9 mouse cellular contexts compared by ENCODE assay signal in the genomic region with DNA sequence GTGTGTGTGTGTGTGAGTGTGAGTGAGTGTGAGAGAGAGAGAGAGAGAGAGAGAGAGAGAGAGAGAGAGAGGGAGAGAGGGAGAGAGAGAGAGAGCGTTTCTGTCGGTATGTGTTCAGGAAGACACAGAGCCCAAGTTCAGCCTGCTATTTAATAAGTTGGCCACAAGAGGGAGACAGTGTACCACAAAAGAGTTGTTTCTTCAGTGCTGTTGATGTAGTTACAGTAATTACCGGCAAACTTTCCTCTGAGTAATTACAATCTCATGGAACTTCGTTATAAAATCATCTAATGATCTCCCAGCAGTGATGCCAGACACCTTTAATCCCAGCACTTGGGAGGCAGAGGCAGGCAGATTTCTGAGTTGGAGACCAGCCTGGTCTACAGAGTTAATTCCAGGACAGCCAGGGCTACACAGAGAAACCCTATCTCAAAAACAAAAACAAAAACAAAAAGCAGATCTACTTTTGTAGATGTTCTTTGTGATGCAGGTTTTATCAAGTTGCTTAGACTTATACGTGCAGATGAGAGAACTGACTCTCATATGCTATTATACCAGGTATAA. TPM values are rescaled to one million over a fixed set of nuclear protein-coding genes. Genes with fewer than 3 reads are reported as not detected.
DNase-seq lines count a peak whose midpoint lies in the region; ATAC-seq and TF ChIP-seq lines count a peak whose summit lies in the region.
"Had no signal": no experiment of that assay in that cellular context is flagged by ENCODE, and none has a peak within 500 bp of the region (broad histone marks: within the 10 kb centered on the region; RNA-seq: fewer than 3 reads in every experiment).

No protein-coding gene starts in this region.

- no peaks in the 10 kb centered on the region for H3K9me3 ChIP-seq in heart, embryonic 13.5 days
- H3K9me3 ChIP-seq in liver, embryonic 14.5 days (ENCODE audit: control insufficient read depth, low read length): no peaks in the 10 kb centered on the region
- no peaks in the 10 kb centered on the region for H3K9me3 ChIP-seq in neural tube, embryonic 12.5 days
- H3K9me3 ChIP-seq: lung, embryonic 15.5 days had no signal

- H3K4me1 ChIP-seq in heart, embryonic 13.5 days: peaks cover 20% of the 10 kb centered on the region
- H3K4me1 ChIP-seq in liver, embryonic 14.5 days (replicated peaks; ENCODE audit: control insufficient read depth in 2 of 2, insufficient read depth in 2 of 2, low read length in 1 of 2): peaks cover 0 to 4% of the 10 kb centered on the region in 2 experiments; a peak in 2 of 4 replicates
- H3K4me1 ChIP-seq in neural tube, embryonic 12.5 days: no peaks in the 10 kb centered on the region
- H3K4me1 ChIP-seq: lung, embryonic 15.5 days had no signal

- 7% methylated on average over 5 of the region's 5 CpGs for WGBS in heart, embryonic 13.5 days
- WGBS in liver, embryonic 14.5 days (ENCODE audit: insufficient replicate concordance): 13% methylated on average over 5 of the region's 5 CpGs
- WGBS in neural tube, embryonic 12.5 days: 14% methylated on average over 5 of the region's 5 CpGs

- no peak for TF ChIP-seq EP300 in liver, embryonic 14.5 days (IDR thresholded peaks at IDR 0.05; ENCODE audit: low read depth)

- peak overlapping the region; percentile 33 for H3K4me2 ChIP-seq in heart, embryonic 13.5 days
- no peak overlapping the region for H3K4me2 ChIP-seq in liver, embryonic 14.5 days (ENCODE audit: low read depth)
- H3K4me2 ChIP-seq in neural tube, embryonic 12.5 days (replicated peaks): peak overlapping the region; percentile 31

- peak; percentile 84 for DNase-seq in CD4-positive helper T cell, adult 2 months (ENCODE audit: low read depth, low spot score)
- DNase-seq in Muller cell, postnatal 12 days (ENCODE audit: inconsistent ontology term): peak; percentile 77
- peak; percentile 93 for DNase-seq in embryo, embryonic 10.5 days (ENCODE audit: low spot score)
- DNase-seq in kidney, postnatal 10 days: peak; percentile 61
- DNase-seq in liver, embryonic 14.5 days (ENCODE audit: low read depth in 3 of 3, low spot score in 3 of 3): peak; percentile 64 to 73 (median 67)
- no peak for DNase-seq in gastrocnemius, postnatal 25 days

- H3K36me3 ChIP-seq in heart, embryonic 13.5 days: peaks cover 27% of the 10 kb centered on the region
- H3K36me3 ChIP-seq in liver, embryonic 14.5 days (replicated peaks; ENCODE audit: control insufficient read depth, insufficient read depth, low read depth): no peaks in the 10 kb centered on the region
- no peaks in the 10 kb centered on the region for H3K36me3 ChIP-seq in neural tube, embryonic 12.5 days

- H3K9ac ChIP-seq in heart, embryonic 13.5 days: peak overlapping the region; percentile 41; the same call in 1 of the 2 replicates
- no peak overlapping the region for H3K9ac ChIP-seq in liver, embryonic 14.5 days (replicated peaks)
- 0 out of 2 replicates have a peak overlapping the region, but pooled peaks have one; percentile 13 for H3K9ac ChIP-seq in neural tube, embryonic 12.5 days
- H3K9ac ChIP-seq: lung, embryonic 15.5 days had no signal

- no peak overlapping the region for H3K4me3 ChIP-seq in heart, embryonic 13.5 days
- no peak overlapping the region for H3K4me3 ChIP-seq in liver, embryonic 14.5 days (ENCODE audit: insufficient read depth in 1 of 2, low read depth in 2 of 2, low read length in 2 of 2)
- H3K4me3 ChIP-seq in neural tube, embryonic 12.5 days: no peak overlapping the region
- H3K4me3 ChIP-seq: lung, embryonic 15.5 days had no signal

- no peak for ATAC-seq in heart, embryonic 13.5 days (ENCODE audit: extremely low read depth, insufficient number of reproducible peaks, low FRiP score, low TSS enrichment)
- peak; percentile 34; the same call in 1 of the 2 replicates for ATAC-seq in liver, embryonic 14.5 days (ENCODE audit: insufficient read depth)
- peak; percentile 72 for ATAC-seq in neural tube, embryonic 12.5 days (ENCODE audit: low FRiP score, low read depth)

- TF ChIP-seq CTCF in liver, embryonic 14.5 days (IDR thresholded peaks at IDR 0.05; ENCODE audit: low read depth): peak; percentile 81

- H3K27ac ChIP-seq in heart, embryonic 13.5 days (replicated peaks): peak overlapping the region; percentile 55; the same call in 1 of the 2 replicates
- H3K27ac ChIP-seq in liver, embryonic 14.5 days: no peak overlapping the region
- H3K27ac ChIP-seq in neural tube, embryonic 12.5 days: no peak overlapping the region
- H3K27ac ChIP-seq: lung, embryonic 15.5 days had no signal

- no peaks in the 10 kb centered on the region for H3K27me3 ChIP-seq in heart, embryonic 13.5 days (replicated peaks)
- H3K27me3 ChIP-seq in liver, embryonic 14.5 days (ENCODE audit: control insufficient read depth, insufficient read depth, low read length): no peaks in the 10 kb centered on the region
- no peaks in the 10 kb centered on the region for H3K27me3 ChIP-seq in neural tube, embryonic 12.5 days (replicated peaks)
- H3K27me3 ChIP-seq: lung, embryonic 15.5 days had no signal

RNA-seq across cellular contexts. Expression of a gene that starts 21.3 kb away (rescaled TPM):
- polyA plus RNA-seq in heart, embryonic 13.5 days (2015; fragmentation: Nextera tagmentation; extraction: Ambion mirVana): 72.0 and 80.3 TPM in 2 replicates
- 6.3 and 10.4 TPM in 2 replicates for polyA plus RNA-seq in liver, embryonic 14.5 days (2012; rRNA removed)
- polyA plus RNA-seq in liver, embryonic 14.5 days (2014; fragmentation: Nextera tagmentation; extraction: Ambion mirVana): 15.1 and 15.9 TPM in 2 replicates
- 23.0 and 24.2 TPM in 2 replicates for polyA plus RNA-seq in neural tube, embryonic 12.5 days (2016; fragmentation: Nextera tagmentation; extraction: Ambion mirVana)
- total RNA-seq in gastrocnemius, postnatal 25 days (2021): 1 to 10 TPM; 2.8 to 5.0 TPM

RNA-seq across cellular contexts. Expression of a gene that starts 30.1 kb away (rescaled TPM):
- 38.6 and 39.2 TPM in 2 replicates for polyA plus RNA-seq in heart, embryonic 13.5 days (2015; fragmentation: Nextera tagmentation; extraction: Ambion mirVana)
- polyA plus RNA-seq in liver, embryonic 14.5 days (2012; rRNA removed): 2.0 and 2.8 TPM in 2 replicates
- polyA plus RNA-seq in liver, embryonic 14.5 days (2014; fragmentation: Nextera tagmentation; extraction: Ambion mirVana): 10.1 and 11.3 TPM in 2 replicates
- 16.4 and 16.9 TPM in 2 replicates for polyA plus RNA-seq in neural tube, embryonic 12.5 days (2016; fragmentation: Nextera tagmentation; extraction: Ambion mirVana)
- 10 to 100 TPM; 11.5 to 15.0 TPM for total RNA-seq in gastrocnemius, postnatal 25 days (2021)
